Mouse (Mus musculus) c-Kit-positive CD71-positive TER-119-negative erythroid progenitor cells, embryonic 14.5 days (primary cell): ENCODE data around the gene Akap13.

Experiments
- DNase-seq: peaks from one replicate; pipeline ENCODE4 v3.0.0-alpha.2; 2013; ENCODE audit warnings: low read depth

The Akap13 gene

GRCm38 (mm10) chr7:75460290-75460689 is 5.0 kb downstream of the Akap13 start:
- no peak for DNase-seq

GRCm38 (mm10) chr7:75463579-75464162 is 8.3 kb downstream of the Akap13 start:
- no peak for DNase-seq

GRCm38 (mm10) chr7:75467791-75468190 is 12.5 kb downstream of the Akap13 start:
- no peak for DNase-seq

- DNase-seq = no peak
Observed at GRCm38 (mm10) chr7:75470318-75470925, 15.1 kb downstream of the Akap13 start.

GRCm38 (mm10) chr7:75472316-75473195 is 17.2 kb downstream of the Akap13 start:
- no peak for DNase-seq

GRCm38 (mm10) chr7:75473294-75473693 is 18.0 kb downstream of the Akap13 start:
- no peak for DNase-seq

GRCm38 (mm10) chr7:75474064-75474463 is 18.7 kb downstream of the Akap13 start:
- DNase-seq = no peak

GRCm38 (mm10) chr7:75474564-75475150 is 19.3 kb downstream of the Akap13 start:
- DNase-seq = no peak

- no peak for DNase-seq
Observed at GRCm38 (mm10) chr7:75478060-75478459, 22.7 kb downstream of the Akap13 start.

GRCm38 (mm10) chr7:75480721-75481426 is 25.5 kb downstream of the Akap13 start:
- no peak for DNase-seq

GRCm38 (mm10) chr7:75486031-75486430 is 30.7 kb downstream of the Akap13 start:
- DNase-seq = no peak

- DNase-seq = no peak
Observed at GRCm38 (mm10) chr7:75495941-75496441, 40.7 kb downstream of the Akap13 start.

- DNase-seq = no peak
Observed at GRCm38 (mm10) chr7:75498627-75499026, 43.3 kb downstream of the Akap13 start.

GRCm38 (mm10) chr7:75499271-75499670 is 43.9 kb downstream of the Akap13 start:
- no peak for DNase-seq

GRCm38 (mm10) chr7:75500164-75500563 is 44.8 kb downstream of the Akap13 start:
- no peak for DNase-seq

GRCm38 (mm10) chr7:75500793-75501192 is 45.5 kb downstream of the Akap13 start:
- no peak for DNase-seq

GRCm38 (mm10) chr7:75504524-75504923 is 49.2 kb downstream of the Akap13 start:
- DNase-seq = no peak

- no peak for DNase-seq
Observed at GRCm38 (mm10) chr7:75506628-75507027, 51.3 kb downstream of the Akap13 start.

GRCm38 (mm10) chr7:75509085-75509873 is 53.9 kb downstream of the Akap13 start:
- no peak for DNase-seq

GRCm38 (mm10) chr7:75515472-75515871 is 60.1 kb downstream of the Akap13 start:
- no peak for DNase-seq
